Mouse (Mus musculus): ENCODE data around the gene Neu4. TPM values are rescaled to one million over a fixed set of nuclear protein-coding genes. Genes with fewer than 3 reads are reported as not detected.

The Neu4 gene
- polyA plus RNA-seq (2017; shearing (Covaris generic)): 1 to 10 TPM in 1 of 2 experiments, under 1 TPM in 1; 0.22 to 1.3 TPM

DNA sequence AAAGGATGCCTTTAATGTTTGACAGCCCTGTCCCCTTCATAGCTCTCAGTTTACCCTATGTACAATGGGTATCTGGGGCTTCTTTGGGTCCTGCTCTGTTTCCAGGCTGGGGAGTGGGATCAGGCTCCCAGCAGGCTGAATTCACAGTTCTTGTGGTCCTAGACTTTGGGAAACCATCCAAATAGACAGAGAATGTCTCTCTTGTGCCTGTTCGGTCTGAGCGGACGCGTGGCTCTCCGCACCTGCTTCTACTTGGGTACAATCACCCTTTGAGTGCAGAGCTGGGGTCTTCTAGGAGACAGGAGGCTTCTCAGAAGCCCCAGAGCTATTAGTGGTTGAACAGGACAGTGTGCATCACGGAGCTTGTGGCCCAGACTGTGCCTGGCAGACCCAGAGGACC lies at the start of gene Neu4:
TSS of gene Neu4 (plus strand) at position 301 of the 400 bp plus-strand sequence.

DNA sequence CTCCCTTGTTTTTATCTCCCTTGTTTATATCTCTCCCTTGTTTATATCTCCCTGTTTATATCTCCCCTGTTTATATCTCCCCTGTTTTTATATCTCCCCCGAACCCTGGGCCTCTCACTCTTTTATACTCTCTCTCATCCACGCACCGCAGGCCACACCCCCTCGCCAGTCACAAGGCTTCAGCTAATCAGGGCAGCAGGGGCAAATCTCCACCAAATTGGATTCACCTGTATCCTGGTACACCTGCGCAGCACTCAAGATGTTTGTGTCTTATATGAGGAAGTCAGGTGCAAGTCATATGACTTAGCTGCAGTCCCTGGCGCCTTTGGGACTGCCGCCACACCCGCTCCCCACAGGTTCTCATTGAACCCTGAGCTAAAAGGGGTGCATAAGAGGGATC lies 30.0 kb upstream of the Neu4 start, which contains the start of gene Gal3st2c:
TSS of gene Gal3st2c (plus strand) at position 301 of the 400 bp plus-strand sequence.

DNA sequence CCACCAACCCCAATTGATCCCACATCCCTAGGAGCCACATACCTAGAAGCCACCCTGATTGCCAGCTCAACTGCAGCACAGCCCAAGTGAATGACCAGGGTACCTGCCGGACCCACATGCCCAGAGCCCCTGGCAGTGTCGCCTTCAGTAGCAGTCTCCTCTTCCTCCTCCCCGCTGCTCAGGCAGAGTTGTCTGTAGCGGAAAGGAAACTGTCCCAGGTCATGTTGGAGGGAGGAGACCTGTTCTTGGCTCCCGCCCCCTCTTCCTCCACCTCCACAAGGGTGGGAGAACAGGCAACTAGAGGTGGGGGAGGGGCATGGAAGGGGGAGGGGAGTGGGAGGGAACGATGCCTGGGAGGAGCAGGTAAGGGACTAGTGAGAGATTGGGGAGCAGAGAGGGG lies 32.1 kb downstream of the Neu4 start, which contains the start of gene Pdcd1:
TSS of gene Pdcd1 (minus strand) at position 181 of the 400 bp plus-strand sequence.

Other genes starting within 250 kb of the Neu4 start
- gene Dtymk, start 218.5 kb upstream of the Neu4 start, polyA plus RNA-seq (2017; shearing (Covaris generic)): 100 to 1,000 TPM; 121 to 122 TPM
- gene Ing5, start 216.5 kb upstream of the Neu4 start, polyA plus RNA-seq (2017; shearing (Covaris generic)): 10 to 100 TPM; 23.0 to 29.4 TPM
- 10 to 100 TPM; 35.7 to 36.7 TPM for gene D2hgdh, start 195.5 kb upstream of the Neu4 start, polyA plus RNA-seq (2017; shearing (Covaris generic))
- gene Gal3st2, start 159.1 kb upstream of the Neu4 start, polyA plus RNA-seq (2017; shearing (Covaris generic)): under 1 TPM in 1 of 2 experiments, not detected in 1; 0.92 TPM
- gene Gal3st2b, start 102.1 kb upstream of the Neu4 start, polyA plus RNA-seq (2017; shearing (Covaris generic)): under 1 TPM in 1 of 2 experiments, not detected in 1; 0.82 TPM
- 1 to 10 TPM in 1 of 2 experiments, under 1 TPM in 1; 0.25 to 1.1 TPM for gene Gal3st2c, start 29.9 kb upstream of the Neu4 start, polyA plus RNA-seq (2017; shearing (Covaris generic))
- 100 to 1,000 TPM in 1 of 2 experiments, 10 to 100 TPM in 1; 69.9 to 220 TPM for gene Pdcd1, start 32.1 kb downstream of the Neu4 start, polyA plus RNA-seq (2017; shearing (Covaris generic))

Measured in inflammation-experienced regulatory T-cells (primary cell).